Mouse (Mus musculus) thymus, adult 2 months (tissue): ENCODE data around the gene Fjx1.

Experiments
- CTCF ChIP-seq: fragments of 200-500 bp; IDR thresholded peaks from 2 replicates; pipeline ENCODE4 v1.5.1; 2012; ENCODE audit warnings: mild to moderate bottlenecking, control low read depth, low read length, moderate library complexity, borderline replicate concordance; ENCODE audit not compliant: control insufficient read depth, poor library complexity, insufficient read depth; ENCODE audit errors: extremely low read depth
- POLR2A ChIP-seq: fragments of 200-500 bp; IDR thresholded peaks from 2 replicates; pipeline ENCODE4 v1.6.1; 2012; ENCODE audit warnings: mild to moderate bottlenecking, low read length, control low read depth, moderate library complexity; ENCODE audit not compliant: control insufficient read depth, poor library complexity, insufficient read depth; ENCODE audit errors: extremely low read depth

DNA sequence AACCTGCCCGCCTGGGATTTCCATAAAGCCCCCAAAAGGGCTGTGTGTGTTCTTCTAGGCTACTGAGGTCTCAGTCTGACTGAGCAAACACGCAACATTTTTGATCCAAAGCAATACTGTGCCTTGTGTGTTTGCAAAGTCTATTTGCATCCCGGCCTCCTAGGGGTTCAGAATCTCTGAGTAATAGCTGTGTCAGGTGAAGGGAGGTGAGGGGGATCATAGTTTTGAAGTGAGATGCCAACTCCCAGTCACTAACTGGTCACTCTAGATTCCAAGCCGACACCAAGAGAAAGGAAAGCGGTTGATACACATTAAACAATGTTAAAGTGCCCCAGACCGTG is 51.0 kb downstream of the Fjx1 start:
- TF ChIP-seq POLR2A (no peak), CTCF (no peak)
